18 mouse cellular contexts compared by ENCODE assay signal in the genomic region with DNA sequence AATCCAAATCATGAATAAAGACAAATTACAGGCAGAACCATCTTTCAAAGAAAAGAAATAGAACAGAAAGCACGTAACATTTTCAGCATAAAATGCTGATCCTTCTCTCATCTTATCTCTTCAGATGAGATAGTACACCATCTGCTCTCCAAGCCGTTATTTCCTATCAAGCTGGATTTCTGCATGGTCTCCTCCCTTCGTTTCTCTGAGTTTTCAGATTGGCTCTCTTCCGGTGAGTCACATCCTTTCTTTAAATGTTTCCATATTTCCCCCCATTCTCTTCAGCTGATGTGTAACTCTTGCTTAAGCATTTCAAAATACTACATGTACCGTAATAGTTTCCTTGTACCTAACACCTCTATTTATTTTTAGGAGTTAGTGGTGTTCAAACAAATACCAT. TPM values are rescaled to one million over a fixed set of nuclear protein-coding genes. Genes with fewer than 3 reads are reported as not detected.
"Had no signal": no experiment of that assay in that cellular context is flagged by ENCODE, and none has a peak within 500 bp of the region (broad histone marks: within the 10 kb centered on the region; RNA-seq: fewer than 3 reads in every experiment).

No protein-coding gene starts in this region.

- H3K9ac ChIP-seq: liver, embryonic 12.5 days; lung, embryonic 15.5 days; midbrain, embryonic 15.5 days; neural tube, embryonic 13.5 days had no signal

- H3K4me2 ChIP-seq: liver, embryonic 12.5 days; lung, embryonic 15.5 days; midbrain, embryonic 11.5 days; midbrain, embryonic 15.5 days; neural tube, embryonic 13.5 days had no signal

- H3K9me3 ChIP-seq: limb, embryonic 10.5 days; liver, embryonic 12.5 days; lung, embryonic 15.5 days; megakaryocyte, embryonic 14.5 days; midbrain, embryonic 15.5 days; neural tube, embryonic 13.5 days had no signal

- H3K27ac ChIP-seq: kidney, postnatal 0 days; limb, embryonic 10.5 days; liver, embryonic 12.5 days; lung, embryonic 15.5 days; macrophage; midbrain, embryonic 15.5 days; neural tube, embryonic 13.5 days; stomach, postnatal 0 days had no signal

- H3K36me3 ChIP-seq: limb, embryonic 10.5 days; liver, embryonic 12.5 days; lung, embryonic 15.5 days; midbrain, embryonic 15.5 days; neural tube, embryonic 13.5 days had no signal

- DNase-seq: kidney, adult 11 months; kidney, adult 9 months; kidney, postnatal 36 days; lung, postnatal 14 days; retina, postnatal 1 day; thymus, adult 18-20 months; thymus, postnatal 14 days had no signal

- ATAC-seq: liver, embryonic 12.5 days; midbrain, embryonic 15.5 days had no signal

- H3K4me1 ChIP-seq: limb, embryonic 10.5 days; liver, embryonic 12.5 days; lung, embryonic 15.5 days; megakaryocyte, embryonic 14.5 days; midbrain, embryonic 15.5 days; neural tube, embryonic 13.5 days had no signal

- H3K27me3 ChIP-seq: liver, embryonic 12.5 days; lung, embryonic 15.5 days; megakaryocyte, embryonic 14.5 days; midbrain, embryonic 15.5 days; neural tube, embryonic 13.5 days had no signal

- H3K4me3 ChIP-seq: limb, embryonic 10.5 days; liver, embryonic 12.5 days; lung, embryonic 15.5 days; megakaryocyte, embryonic 14.5 days; midbrain, embryonic 15.5 days; neural tube, embryonic 13.5 days had no signal

RNA-seq across cellular contexts. Expression of a gene that starts 16.3 kb away (rescaled TPM):
- total RNA-seq: monocyte, adult 5-6 weeks had no signal
